9 mouse cellular contexts compared by ENCODE assay signal in genomic region chr13:32479118-32479818, GRCm38 (mm10).
DNase-seq lines count a peak whose midpoint lies in the region; ATAC-seq and TF ChIP-seq lines count a peak whose summit lies in the region.
"Had no signal": no experiment of that assay in that cellular context is flagged by ENCODE, and none has a peak within 500 bp of the region (broad histone marks: within the 10 kb centered on the region; RNA-seq: fewer than 3 reads in every experiment).

No protein-coding gene starts in this region.

- TF ChIP-seq POLR2A in myocyte (IDR thresholded peaks at IDR 0.05; ENCODE audit: insufficient read length, low read depth), result no peak

- no peak overlapping the region for H3K4me2 ChIP-seq in lung, embryonic 14.5 days
- H3K4me2 ChIP-seq in embryonic facial prominence, embryonic 12.5 days (replicated peaks), result no peak overlapping the region
- H3K4me2 ChIP-seq in myocyte (ENCODE audit: low read depth), result peak overlapping the region; percentile 25
- no peak overlapping the region for H3K4me2 ChIP-seq in liver, postnatal 0 days (ENCODE audit: low read depth, low read length)

- no peak overlapping the region for H3ac ChIP-seq in myocyte (ENCODE audit: control insufficient read depth, insufficient read length)

- 0 out of 2 replicates have a peak overlapping the region, but pooled peaks have one; percentile 21 for H3K27ac ChIP-seq in lung, embryonic 14.5 days (ENCODE audit: low read depth)
- H3K27ac ChIP-seq in embryonic facial prominence, embryonic 12.5 days, result 0 out of 2 replicates have a peak overlapping the region, but pooled peaks have one; percentile 23
- no peak overlapping the region for H3K27ac ChIP-seq in liver, postnatal 0 days (ENCODE audit: low read depth)
- H3K27ac ChIP-seq: macrophage had no signal

- TF ChIP-seq EP300 in liver, postnatal 0 days (IDR thresholded peaks at IDR 0.05; ENCODE audit: low read depth), result no peak

- no peaks in the 10 kb centered on the region for H3K79me2 ChIP-seq in myocyte (ENCODE audit: control insufficient read depth, insufficient read depth)

- H3K27me3 ChIP-seq in lung, embryonic 14.5 days (ENCODE audit: insufficient read depth, low read length), result no peaks in the 10 kb centered on the region
- no peaks in the 10 kb centered on the region for H3K27me3 ChIP-seq in embryonic facial prominence, embryonic 12.5 days
- no peaks in the 10 kb centered on the region for H3K27me3 ChIP-seq in myocyte (ENCODE audit: control insufficient read depth, insufficient read depth, insufficient read length)
- no peaks in the 10 kb centered on the region for H3K27me3 ChIP-seq in liver, postnatal 0 days (ENCODE audit: insufficient read depth, low read length)

- no peak overlapping the region for H3K9ac ChIP-seq in lung, embryonic 14.5 days
- no peak overlapping the region for H3K9ac ChIP-seq in embryonic facial prominence, embryonic 12.5 days
- no peak overlapping the region for H3K9ac ChIP-seq in liver, postnatal 0 days (replicated peaks)

- no peaks in the 10 kb centered on the region for H3K36me3 ChIP-seq in lung, embryonic 14.5 days (ENCODE audit: insufficient read depth)
- H3K36me3 ChIP-seq in embryonic facial prominence, embryonic 12.5 days, result no peaks in the 10 kb centered on the region
- no peaks in the 10 kb centered on the region for H3K36me3 ChIP-seq in myocyte (ENCODE audit: control insufficient read depth, insufficient read depth)
- H3K36me3 ChIP-seq in liver, postnatal 0 days (replicated peaks; ENCODE audit: insufficient read depth, low read length), result no peaks in the 10 kb centered on the region

- no peak for TF ChIP-seq CTCF in lung, embryonic 14.5 days (IDR thresholded peaks at IDR 0.05; ENCODE audit: low read depth)
- no peak for TF ChIP-seq CTCF in liver, postnatal 0 days (IDR thresholded peaks at IDR 0.05; ENCODE audit: low read depth)

- DNase-seq in lung, embryonic 14.5 days, result no peak
- DNase-seq in lung, postnatal 4 days, result no peak
- peak; percentile 64 to 65 for DNase-seq in heart, postnatal 14 days
- DNase-seq in embryo, embryonic 11 days, result no peak
- DNase-seq in left cerebral cortex, adult 9 months (ENCODE audit: low spot score in 2 of 2), result no peak
- no peak for DNase-seq in liver, postnatal 0 days

- WGBS in lung, embryonic 14.5 days, result 68% methylated on average over 8 of the region's 8 CpGs
- WGBS in embryonic facial prominence, embryonic 12.5 days, result 54% methylated on average over 8 of the region's 8 CpGs
- WGBS in liver, postnatal 0 days (ENCODE audit: insufficient replicate concordance), result 61% methylated on average over 8 of the region's 8 CpGs

- H3K9me3 ChIP-seq in lung, embryonic 14.5 days (ENCODE audit: low read depth, low read length), result no peaks in the 10 kb centered on the region
- no peaks in the 10 kb centered on the region for H3K9me3 ChIP-seq in embryonic facial prominence, embryonic 12.5 days
- no peaks in the 10 kb centered on the region for H3K9me3 ChIP-seq in liver, postnatal 0 days (ENCODE audit: low read length)

- peak; percentile 44; the same call in 1 of the 2 replicates for ATAC-seq in lung, embryonic 14.5 days (ENCODE audit: insufficient read depth)
- no peak for ATAC-seq in embryonic facial prominence, embryonic 12.5 days (ENCODE audit: insufficient number of reproducible peaks, insufficient read depth, low FRiP score, low TSS enrichment)
- ATAC-seq in liver, postnatal 0 days, result no peak

- H3K4me1 ChIP-seq in lung, embryonic 14.5 days (ENCODE audit: insufficient read depth), result 0 out of 2 replicates have a peak, but pooled peaks cover 7% of the 10 kb centered on the region
- H3K4me1 ChIP-seq in embryonic facial prominence, embryonic 12.5 days, result peaks cover 33% of the 10 kb centered on the region
- no peaks in the 10 kb centered on the region for H3K4me1 ChIP-seq in liver, postnatal 0 days (ENCODE audit: insufficient read depth)

- intact Hi-C loops in heart, postnatal 14 days (cut with DNase I), result no loop called here

- no peak overlapping the region for H3K4me3 ChIP-seq in lung, embryonic 14.5 days (ENCODE audit: low read depth, low read length)
- no peak overlapping the region for H3K4me3 ChIP-seq in embryonic facial prominence, embryonic 12.5 days
- no peak overlapping the region for H3K4me3 ChIP-seq in myocyte
- no peak overlapping the region for H3K4me3 ChIP-seq in liver, postnatal 0 days (ENCODE audit: low read depth, low read length)

TF ChIP-seq in myocyte, 11 proteins besides CTCF, POLR2A, EP300 and RAD21:
- TF ChIP-seq TCF3 (IDR thresholded peaks at IDR 0.05; ENCODE audit: insufficient read length, low read depth) (no peak), E2F4 (IDR thresholded peaks at IDR 0.05; ENCODE audit: insufficient read depth) (no peak), SRF (IDR thresholded peaks at IDR 0.05; ENCODE audit: control insufficient read depth, insufficient read length, low read depth) (no peak), CEBPB (IDR thresholded peaks at IDR 0.05; ENCODE audit: insufficient read depth, poor library complexity, severe bottlenecking) (no peak), USF1 (IDR thresholded peaks at IDR 0.05; ENCODE audit: low read depth) (no peak), MAX (IDR thresholded peaks at IDR 0.05; ENCODE audit: low read depth) (no peak), MYOD1 (IDR thresholded peaks at IDR 0.05; ENCODE audit: control insufficient read depth in 1 of 3, insufficient read length in 2 of 3, low read depth in 2 of 3) (no peak), REST (IDR thresholded peaks at IDR 0.05; ENCODE audit: insufficient read depth, insufficient read length) (no peak), MYOG (IDR thresholded peaks at IDR 0.05; ENCODE audit: control insufficient read depth in 1 of 3, insufficient read depth in 1 of 3, insufficient read length in 2 of 3, low read depth in 2 of 3) (no peak), TCF12 (IDR thresholded peaks at IDR 0.05; ENCODE audit: insufficient read depth, poor library complexity, severe bottlenecking) (no peak), POLR2AphosphoS2 (IDR thresholded peaks at IDR 0.05; ENCODE audit: insufficient read length, low read depth) (no peak)
TF ChIP-seq in myocyte: peak in this region for 0.

Comparison
In these comparisons a context has a peak if more than half of its experiments do, and no peak if none do; other contexts are left out.
1. DNase-seq: peak in heart, postnatal 14 days (2 of 2); none in lung, embryonic 14.5 days (single experiment), lung, postnatal 4 days (0 of 2), embryo, embryonic 11 days (single experiment), left cerebral cortex, adult 9 months (0 of 2) and liver, postnatal 0 days (single experiment).